Mouse (Mus musculus) T-helper 2 cell (primary cell): ENCODE measurements around the gene Aebp2.
"Not testable (repeated sequence)": the region's sequence is repeated elsewhere in the genome, so short reads cannot be mapped to it uniquely, and the experiment has no call there.

ENCODE experiments used
- in situ Hi-C: fragments of 300-600 bp; cut with MboI, MseI; formaldehyde crosslinking; loops from one replicate; pipeline ENCODE4 v1.15.1; 2025; ENCODE audit warnings: high pct_unique_total_duplicates

Aebp2 gene

GRCm38 (mm10) chr6:140651923-140652322, 29.5 kb downstream of the Aebp2 start:
- in situ Hi-C loops = no loop called here

- in situ Hi-C loops = no loop called here
Observed at GRCm38 (mm10) chr6:140655451-140655850, 33.0 kb downstream of the Aebp2 start.

- in situ Hi-C loops = no loop called here
Observed at GRCm38 (mm10) chr6:140656991-140657390, 34.5 kb downstream of the Aebp2 start.

- in situ Hi-C loops = no loop called here
Observed at GRCm38 (mm10) chr6:140657920-140658522, 35.6 kb downstream of the Aebp2 start.

GRCm38 (mm10) chr6:140661111-140661510, 38.6 kb downstream of the Aebp2 start:
- in situ Hi-C loops = no loop called here

- in situ Hi-C loops = no loop called here
Observed at GRCm38 (mm10) chr6:140661777-140662176, 39.3 kb downstream of the Aebp2 start.

GRCm38 (mm10) chr6:140662290-140662689, 39.8 kb downstream of the Aebp2 start:
- in situ Hi-C loops = no loop called here

GRCm38 (mm10) chr6:140662697-140663096, 40.2 kb downstream of the Aebp2 start:
- in situ Hi-C loops = not testable (repeated sequence)

GRCm38 (mm10) chr6:140664611-140665010, 42.1 kb downstream of the Aebp2 start:
- in situ Hi-C loops = no loop called here

- in situ Hi-C loops = no loop called here
Observed at GRCm38 (mm10) chr6:140666486-140667240, 44.2 kb downstream of the Aebp2 start.

- in situ Hi-C loops = no loop called here
Observed at GRCm38 (mm10) chr6:140667289-140667906, 44.9 kb downstream of the Aebp2 start.

GRCm38 (mm10) chr6:140674414-140674813, 52.0 kb downstream of the Aebp2 start:
- in situ Hi-C loops = no loop called here

GRCm38 (mm10) chr6:140676094-140676493, 53.6 kb downstream of the Aebp2 start:
- in situ Hi-C loops = no loop called here

- in situ Hi-C loops = no loop called here
Observed at GRCm38 (mm10) chr6:140677041-140677440, 54.6 kb downstream of the Aebp2 start.

- in situ Hi-C loops = no loop called here
Observed at GRCm38 (mm10) chr6:140677960-140678359, 55.5 kb downstream of the Aebp2 start.

- in situ Hi-C loops = no loop called here
Observed at GRCm38 (mm10) chr6:140678658-140679271, 56.3 kb downstream of the Aebp2 start.

GRCm38 (mm10) chr6:140680713-140681112, 58.2 kb downstream of the Aebp2 start:
- in situ Hi-C loops = loop anchor here (10.0 kb wide), 1 partner anchor 1584 kb away; no protein-coding TSS in a partner anchor

GRCm38 (mm10) chr6:140682829-140683228, 60.4 kb downstream of the Aebp2 start:
- in situ Hi-C loops = loop anchor here (10.0 kb wide), 1 partner anchor 1582 kb away; no protein-coding TSS in a partner anchor

- in situ Hi-C loops = loop anchor here (10.0 kb wide), 1 partner anchor 1580 kb away; no protein-coding TSS in a partner anchor
Observed at GRCm38 (mm10) chr6:140684403-140684802, 61.9 kb downstream of the Aebp2 start.

- in situ Hi-C loops = loop anchor here (10.0 kb wide), 1 partner anchor 1575 kb away; no protein-coding TSS in a partner anchor
Observed at GRCm38 (mm10) chr6:140689617-140690404, 67.3 kb downstream of the Aebp2 start.

GRCm38 (mm10) chr6:140692160-140692559, 69.7 kb downstream of the Aebp2 start:
- in situ Hi-C loops = no loop called here
